Mouse (Mus musculus) erythroblast, embryonic 14.5 days (primary cell): Measurements from ENCODE around the gene Ap1b1.
A peak's percentile ranks its signal among the peaks of the same experiment; 100 is the strongest.

ENCODE experiments used
- GATA1 ChIP-seq: IDR thresholded peaks from 2 replicates; pipeline ENCODE4 v1.6.1; 2012; ENCODE audit warnings: low read length, inconsistent platforms, mixed read lengths
- TAL1 ChIP-seq: IDR thresholded peaks from 3 replicates; pipeline ENCODE4 v1.6.1; 2012; ENCODE audit warnings: low read length, inconsistent platforms, mixed read lengths

GRCm38 (mm10) chr11:4983538-4983937, 3.1 kb upstream of the Ap1b1 start:
- peak; percentile 58; the same call in 1 of the 2 replicates for TF ChIP-seq GATA1
- no peak for TF ChIP-seq TAL1
